Mouse (Mus musculus) frontal cortex, adult (tissue): ENCODE data around the gene Esyt2.
"Not testable (repeated sequence)": the region's sequence is repeated elsewhere in the genome, so short reads cannot be mapped to it uniquely, and the experiment has no call there.

ENCODE experiments used
- ATAC-seq: cut with Nextera tagmentation; 2 replicates; pipeline ENCODE4 v1.9.2; 2017; ENCODE audit warnings: mild to moderate bottlenecking, moderate library complexity, mixed read lengths; ENCODE audit not compliant: low TSS enrichment

The Esyt2 gene

DNA sequence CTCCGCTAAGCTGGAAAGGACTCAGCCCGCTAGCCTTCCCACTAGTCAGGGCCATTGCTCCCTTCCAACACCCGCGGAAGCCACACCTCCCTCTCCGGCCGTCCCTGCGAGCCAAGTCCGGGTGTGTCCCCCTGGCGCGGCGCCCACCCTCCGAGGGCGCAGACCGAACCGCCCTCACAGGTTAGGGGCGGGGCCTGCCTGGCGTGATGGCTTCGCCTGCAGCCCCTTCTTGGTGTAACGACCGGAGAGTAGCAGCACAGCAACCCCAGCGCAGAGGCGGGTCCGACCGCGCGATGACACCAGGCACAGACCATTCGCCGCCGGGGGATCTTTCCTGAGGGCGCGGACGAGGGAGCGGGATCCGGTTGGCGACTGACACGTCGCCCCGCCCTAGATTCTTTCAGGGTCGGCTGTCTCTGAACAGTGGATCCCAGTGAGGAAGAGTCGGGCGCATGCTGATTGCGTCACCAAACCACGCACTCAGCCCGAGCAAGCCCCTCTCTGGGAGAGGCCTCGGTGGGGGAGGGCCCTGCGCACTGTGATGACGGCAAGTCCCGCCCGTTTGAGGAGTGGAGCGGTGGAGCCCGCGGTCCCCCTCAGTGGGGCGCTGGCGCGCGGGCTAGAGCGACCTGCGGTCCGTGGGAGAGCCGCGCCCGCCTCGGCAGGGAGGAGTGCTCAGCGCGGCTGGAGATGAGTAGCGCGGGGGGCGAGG lies at the start of gene Esyt2:
Esyt2 (plus strand) TSS at position 544 of the 712 bp plus-strand sequence.
- peak; percentile 92 for ATAC-seq

DNA sequence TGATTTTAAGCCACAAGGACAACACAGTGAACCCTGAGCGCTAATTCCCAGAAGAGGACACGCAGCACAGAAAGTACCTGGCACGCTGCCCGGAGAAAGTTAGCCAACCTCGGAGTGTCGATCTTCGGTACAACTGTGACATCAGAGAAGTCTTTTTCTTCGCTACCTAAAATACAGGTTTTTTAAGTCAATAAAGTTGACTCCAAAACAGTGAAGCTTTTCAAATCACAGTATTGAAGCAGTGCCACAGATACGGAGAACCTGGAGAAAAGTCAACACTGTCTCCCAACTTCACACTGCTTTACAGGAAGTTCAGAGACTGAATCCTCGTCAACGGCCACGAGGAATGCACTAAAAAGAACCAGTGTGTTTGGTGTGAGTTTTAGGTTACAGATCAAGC lies 49.4 kb upstream of the Esyt2 start:
- no peak for ATAC-seq

GRCm38 (mm10) chr12:116232061-116232460 lies 48.9 kb upstream of the Esyt2 start:
- ATAC-seq, result no peak

- no peak for ATAC-seq
Observed at GRCm38 (mm10) chr12:116235356-116235755, 45.6 kb upstream of the Esyt2 start.

DNA sequence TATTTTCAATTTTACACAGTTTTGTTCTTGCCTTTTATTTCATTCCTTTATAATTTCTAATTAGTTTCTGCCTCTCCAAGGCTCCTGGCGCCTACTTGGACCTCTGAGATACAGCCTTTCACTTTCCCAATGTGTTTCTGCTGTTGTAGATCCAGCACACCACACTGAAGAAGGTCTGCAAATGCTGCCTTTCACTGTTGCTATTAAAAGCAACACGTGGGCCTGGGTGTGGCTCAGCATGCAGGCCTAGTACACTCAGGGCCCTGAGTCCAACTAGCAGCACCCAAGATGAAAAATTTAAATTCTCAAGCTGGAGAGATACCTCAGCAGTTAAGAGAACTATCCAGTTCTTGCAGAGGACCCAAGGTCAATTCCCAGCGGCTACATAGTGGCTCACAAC lies 44.3 kb upstream of the Esyt2 start:
- peak; percentile 43 for ATAC-seq

DNA sequence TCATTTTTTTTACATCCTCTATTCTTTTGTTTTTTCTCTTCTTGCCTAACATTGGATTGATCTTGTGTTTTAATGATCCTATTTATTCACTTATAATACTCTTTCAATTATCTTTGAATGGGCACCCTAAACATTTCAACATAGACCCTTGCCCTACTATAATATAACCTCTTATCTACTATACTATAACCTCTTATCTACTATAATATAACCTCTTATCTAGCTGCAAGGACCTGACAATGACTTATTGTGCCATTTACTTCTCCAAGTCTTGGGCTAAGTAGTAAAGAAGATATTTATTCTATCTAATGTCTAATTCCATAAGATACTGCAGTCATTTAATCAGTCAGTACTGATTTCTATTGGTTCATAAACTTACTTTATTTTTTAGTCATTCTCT lies 42.6 kb upstream of the Esyt2 start:
- no peak for ATAC-seq

DNA sequence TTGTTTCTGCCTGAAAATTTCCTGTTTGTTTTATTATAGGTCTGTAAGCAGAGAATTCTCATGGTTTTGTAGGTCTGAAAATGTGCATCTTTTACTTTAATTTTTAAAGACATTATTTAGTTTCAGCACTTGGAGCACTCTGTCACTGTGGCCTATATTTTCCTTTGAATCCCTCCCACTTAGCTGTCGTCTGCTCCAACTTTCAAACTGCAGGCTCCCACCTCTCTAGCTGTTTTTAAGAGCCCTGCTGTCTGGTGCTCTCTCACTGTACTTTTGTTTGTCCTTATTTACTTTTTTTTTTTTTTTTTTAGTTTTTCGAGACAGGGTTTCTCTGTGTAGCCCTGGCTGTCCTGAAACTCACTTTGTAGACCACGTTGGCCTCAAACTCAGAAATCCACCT lies 42.2 kb upstream of the Esyt2 start:
- ATAC-seq, result peak; percentile 85

DNA sequence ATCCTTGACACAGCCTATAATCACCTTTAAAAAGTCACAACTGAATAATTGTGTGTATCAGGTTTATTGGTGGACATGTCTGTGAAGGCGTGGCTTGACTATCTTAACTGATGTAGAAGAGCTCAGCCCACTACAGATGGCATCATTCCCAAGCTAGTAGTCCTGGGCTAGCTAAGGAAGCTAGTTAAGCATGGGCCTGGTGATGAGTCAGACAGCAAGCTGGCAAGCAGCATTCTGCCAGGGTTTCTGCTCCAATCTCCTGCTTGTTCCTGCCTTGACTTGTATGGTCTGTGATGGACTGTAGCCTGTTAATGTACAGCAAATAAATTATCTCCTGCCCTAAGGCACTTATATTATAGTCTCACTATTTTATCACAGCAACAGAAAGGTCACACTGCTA lies 36.4 kb upstream of the Esyt2 start:
- peak; percentile 88 for ATAC-seq

GRCm38 (mm10) chr12:116254652-116255051 lies 26.3 kb upstream of the Esyt2 start:
- no peak for ATAC-seq

DNA sequence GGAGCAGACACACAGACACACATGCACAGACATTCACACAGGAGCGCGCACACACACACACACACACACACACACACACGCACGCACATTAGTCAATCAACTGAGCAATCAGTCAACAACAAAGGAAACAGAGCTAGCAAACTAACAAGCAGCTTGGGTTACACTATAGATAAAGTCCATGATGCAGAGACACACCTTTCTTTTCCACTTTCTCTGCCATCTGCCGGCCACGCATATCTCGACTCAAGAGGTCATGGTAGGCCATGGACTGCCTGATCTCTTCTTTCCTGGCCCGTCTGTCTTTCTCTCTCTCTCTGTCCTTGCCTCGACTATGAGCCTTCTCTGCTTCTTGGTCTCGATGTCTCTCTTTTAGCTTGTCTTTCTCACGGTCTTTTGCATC lies 25.4 kb upstream of the Esyt2 start:
- ATAC-seq, result no peak

GRCm38 (mm10) chr12:116258321-116258720 lies 22.7 kb upstream of the Esyt2 start:
- ATAC-seq, result no peak

DNA sequence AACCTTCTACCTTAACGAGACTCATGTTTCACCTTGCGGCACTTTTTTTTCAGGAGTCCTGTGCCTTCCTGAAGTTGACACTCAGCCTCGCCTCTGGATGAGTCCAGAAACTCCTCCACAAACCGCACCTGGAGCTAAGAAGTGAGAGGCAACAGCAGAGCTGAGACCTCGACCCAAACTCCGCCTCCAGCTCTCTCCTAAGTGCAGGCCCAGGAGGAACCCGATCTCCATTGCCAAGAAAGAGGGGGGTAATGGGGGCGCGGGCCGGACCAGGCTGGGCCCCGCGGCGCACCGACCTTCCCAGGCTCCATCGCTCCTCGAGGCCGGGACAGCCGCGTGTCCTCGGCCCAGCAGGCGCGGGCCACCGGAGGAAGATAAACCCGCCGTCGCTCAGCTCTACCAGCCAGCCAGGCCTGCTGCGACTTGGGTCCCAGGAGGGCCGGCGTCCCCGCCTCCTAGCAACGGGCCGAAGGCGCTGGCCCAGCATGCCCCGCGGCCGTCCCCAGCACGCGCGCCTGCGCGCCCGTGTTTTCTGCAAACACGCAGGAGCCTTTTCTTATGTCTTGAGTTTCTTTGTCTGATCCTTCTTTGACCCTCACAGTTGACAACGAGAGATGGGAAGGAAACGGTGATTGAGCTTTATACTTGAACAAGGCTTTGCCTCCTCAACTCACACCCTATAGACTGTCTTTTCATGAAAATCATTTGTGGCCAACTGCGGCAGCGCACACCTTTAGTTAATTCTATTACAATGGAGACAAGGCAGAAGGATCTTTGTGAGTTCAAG lies 18.2 kb upstream of the Esyt2 start, which contains the start of gene Wdr60:
Wdr60 (minus strand) TSS at position 468 of the 787 bp plus-strand sequence.
- peak; percentile 99 for ATAC-seq

- ATAC-seq, result no peak
Observed at GRCm38 (mm10) chr12:116264756-116265155, 16.2 kb upstream of the Esyt2 start.

GRCm38 (mm10) chr12:116265275-116265674 lies 15.7 kb upstream of the Esyt2 start:
- no peak for ATAC-seq

DNA sequence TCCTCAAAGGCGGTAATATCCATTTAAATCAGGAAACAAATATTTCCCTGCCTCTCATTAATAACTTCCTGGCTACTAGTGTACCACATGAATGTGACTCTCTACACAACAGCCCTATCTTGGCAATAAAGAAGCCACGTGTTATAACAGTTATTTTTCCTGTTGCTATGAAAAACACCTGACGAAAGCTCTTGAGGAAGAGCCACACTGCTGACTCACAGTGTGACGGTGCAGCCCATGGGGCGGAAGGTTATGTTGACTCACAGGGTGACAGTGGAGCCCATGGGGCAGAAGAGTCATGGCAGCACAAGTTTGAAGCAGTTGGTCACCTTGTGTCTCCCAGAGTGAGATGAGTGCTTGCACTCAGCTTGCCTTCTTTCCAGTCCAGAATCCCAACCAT lies 11.5 kb upstream of the Esyt2 start:
- ATAC-seq, result no peak

GRCm38 (mm10) chr12:116270538-116270937 lies 10.5 kb upstream of the Esyt2 start:
- no peak for ATAC-seq

- ATAC-seq, result no peak
Observed at GRCm38 (mm10) chr12:116271071-116271470, 9.9 kb upstream of the Esyt2 start.

GRCm38 (mm10) chr12:116273733-116274132 lies 7.3 kb upstream of the Esyt2 start:
- ATAC-seq, result no peak

GRCm38 (mm10) chr12:116275086-116275485 lies 5.9 kb upstream of the Esyt2 start, which contains the start of gene Gm11027:
Gm11027 (plus strand) TSS chr12:116275386.
- ATAC-seq, result not testable (repeated sequence)

DNA sequence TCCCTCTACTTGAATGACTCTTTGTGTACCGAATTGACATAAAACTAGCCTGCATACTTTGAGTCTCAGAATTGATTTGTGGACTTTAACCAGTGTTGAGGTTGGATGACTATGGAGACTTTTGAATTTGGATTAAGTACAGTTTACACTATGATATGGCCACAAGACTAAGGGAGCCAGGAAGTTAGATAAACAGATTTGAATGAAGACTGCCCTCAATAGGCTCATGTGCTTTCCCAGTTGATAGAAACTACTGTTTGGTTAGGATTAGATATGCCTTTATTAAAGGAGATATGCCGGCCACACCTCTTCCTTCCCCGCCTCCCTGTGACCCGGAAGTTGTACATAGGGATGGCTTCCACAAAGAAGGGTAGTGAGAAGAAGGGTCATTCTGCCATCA lies 5.4 kb upstream of the Esyt2 start:
- no peak for ATAC-seq

DNA sequence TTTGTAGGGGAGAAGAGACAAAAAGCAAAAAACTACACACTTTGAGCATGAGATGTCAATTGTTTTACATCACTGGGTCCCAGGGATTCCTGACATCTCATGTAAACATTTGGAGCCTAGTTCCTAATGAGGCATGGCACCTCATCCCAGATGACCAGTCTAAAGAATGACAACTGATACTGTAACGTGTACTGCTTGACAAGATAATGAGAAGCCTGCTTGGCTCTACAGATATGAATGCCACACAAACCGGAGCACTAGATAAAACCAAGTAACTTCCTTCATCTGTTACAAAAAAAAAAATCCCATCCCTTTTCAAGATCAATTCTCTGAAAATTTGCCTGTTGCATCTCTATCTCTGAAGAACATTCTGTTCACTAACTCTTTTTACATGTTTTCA lies 4.0 kb upstream of the Esyt2 start:
- ATAC-seq, result no peak

DNA sequence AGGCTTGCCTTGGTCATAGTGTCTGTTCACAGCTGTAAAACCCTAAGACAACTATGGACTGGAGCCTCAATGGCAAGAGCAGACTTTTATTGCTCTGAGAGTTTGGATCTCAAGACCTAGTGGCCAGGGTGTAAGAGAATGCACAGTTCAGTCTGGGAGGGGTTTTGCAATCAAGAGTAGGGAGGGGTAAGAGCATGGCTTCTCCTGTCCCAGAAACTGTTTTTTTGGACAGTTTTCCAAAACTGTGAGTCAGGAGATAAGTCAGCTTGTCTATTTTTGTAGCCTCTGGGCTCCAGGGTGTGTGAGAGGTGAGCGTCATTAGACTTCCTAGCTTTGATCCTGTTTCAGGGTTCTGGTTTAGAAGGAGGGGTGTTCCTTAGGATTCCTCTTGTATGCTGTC lies 2.5 kb upstream of the Esyt2 start:
- no peak for ATAC-seq

- ATAC-seq, result no peak
Observed at GRCm38 (mm10) chr12:116279181-116279580, 1.8 kb upstream of the Esyt2 start.
